Mouse (Mus musculus): ENCODE results near the gene Gm20518.

- TF ChIP-seq CTCF (IDR thresholded peaks at IDR 0.05; ENCODE audit: low read depth, low read length) (no peak), GATA1 (IDR thresholded peaks at IDR 0.05; ENCODE audit: borderline replicate concordance, low read length) (no peak), POLR2AphosphoS5 (IDR thresholded peaks at IDR 0.05; ENCODE audit: insufficient replicate concordance, low read depth, low read length) (no peak)
These were observed 89.6 kb downstream of the Gm20518 start for GRCm38 (mm10) chr16:17801777-17802455.
